Mouse (Mus musculus) cerebellum, postnatal 10 days (tissue): ENCODE measurements around the gene Ergic3.

Experiments
- DNase-seq, 2 experiments: peaks; one replicate each; pipeline ENCODE4 v3.0.0; 2021; ENCODE audit warnings: mixed read lengths in 2 of 2

The Ergic3 gene

GRCm38 (mm10) chr2:156007888-156008532 is at the start of gene Ergic3, which contains the start of gene 6430550D23Rik:
Ergic3 (plus strand) TSS chr2:156008045.
6430550D23Rik (minus strand) TSS chr2:156007977.
- DNase-seq, result peak; percentile 99

GRCm38 (mm10) chr2:155959981-155960380 is 47.9 kb upstream of the Ergic3 start:
- no peak for DNase-seq

GRCm38 (mm10) chr2:155961862-155962261 is 46.0 kb upstream of the Ergic3 start:
- peak in 1 of 2 experiments; percentile 52 for DNase-seq

- peak; percentile 65 to 80 for DNase-seq
Observed at GRCm38 (mm10) chr2:155962991-155963390, 44.9 kb upstream of the Ergic3 start.

GRCm38 (mm10) chr2:155973348-155973747 is 34.5 kb upstream of the Ergic3 start:
- DNase-seq, result no peak

GRCm38 (mm10) chr2:155974087-155974731 is 33.6 kb upstream of the Ergic3 start:
- no peak for DNase-seq

- DNase-seq, result no peak
Observed at GRCm38 (mm10) chr2:155979328-155979991, 28.4 kb upstream of the Ergic3 start.

GRCm38 (mm10) chr2:155985776-155986175 is 22.1 kb upstream of the Ergic3 start:
- DNase-seq, result no peak

GRCm38 (mm10) chr2:155987131-155987530 is 20.7 kb upstream of the Ergic3 start:
- DNase-seq, result no peak

- peak; percentile 60 to 71 for DNase-seq
Observed at GRCm38 (mm10) chr2:155989085-155989484, 18.8 kb upstream of the Ergic3 start.

- DNase-seq, result peak; percentile 73 to 74
Observed at GRCm38 (mm10) chr2:155991151-155991550, 16.7 kb upstream of the Ergic3 start.

GRCm38 (mm10) chr2:155991863-155992321 is 16.0 kb upstream of the Ergic3 start:
- peak; percentile 98 to 99 for DNase-seq

GRCm38 (mm10) chr2:156005393-156005792 is 2.5 kb upstream of the Ergic3 start:
- peak; percentile 40 to 52 for DNase-seq

GRCm38 (mm10) chr2:156018106-156018505 is 10.3 kb downstream of the Ergic3 start:
- DNase-seq, result no peak

GRCm38 (mm10) chr2:156021219-156021618 is 13.4 kb downstream of the Ergic3 start:
- no peak for DNase-seq

GRCm38 (mm10) chr2:156021765-156022164 is 13.9 kb downstream of the Ergic3 start:
- DNase-seq, result no peak

- DNase-seq, result no peak
Observed at GRCm38 (mm10) chr2:156025482-156025881, 17.6 kb downstream of the Ergic3 start.

- no peak for DNase-seq
Observed at GRCm38 (mm10) chr2:156039390-156039789, 31.5 kb downstream of the Ergic3 start.

- no peak for DNase-seq
Observed at GRCm38 (mm10) chr2:156042903-156043302, 35.1 kb downstream of the Ergic3 start.

- DNase-seq, result no peak
Observed at GRCm38 (mm10) chr2:156047929-156048328, 40.1 kb downstream of the Ergic3 start.

GRCm38 (mm10) chr2:156052816-156053215 is 45.0 kb downstream of the Ergic3 start, which contains the start of gene Fer1l4:
Fer1l4 (minus strand) TSS chr2:156052947.
- DNase-seq, result no peak

GRCm38 (mm10) chr2:156065099-156066041 is 57.5 kb downstream of the Ergic3 start, which contains the start of gene Spag4:
Spag4 (plus strand) TSS chr2:156065175.
- peak; percentile 83 to 85 for DNase-seq
